Mouse (Mus musculus): ENCODE data around the gene Ankrd33b.

DNA sequence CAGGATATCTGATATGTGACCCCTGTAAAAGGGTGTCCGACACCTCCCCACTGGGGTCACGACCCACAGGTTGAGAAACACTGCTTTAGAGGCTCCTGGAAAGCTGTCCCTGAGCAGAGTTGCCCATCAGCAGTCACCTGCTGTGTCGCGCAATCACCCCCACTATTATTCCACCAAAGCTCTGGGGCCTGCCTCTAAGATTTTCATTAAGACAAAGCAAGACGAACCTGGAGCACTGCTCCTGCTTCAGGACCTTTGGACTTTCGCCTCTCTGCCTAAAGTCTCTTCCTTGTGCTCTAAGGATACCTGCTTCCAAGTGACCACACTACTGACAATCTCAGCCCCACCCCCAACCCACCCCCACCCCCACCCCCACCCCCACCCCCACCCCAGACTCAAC lies 3.1 kb downstream of the Ankrd33b start:
- TF ChIP-seq POLR2A (IDR thresholded peaks at IDR 0.05; ENCODE audit: borderline replicate concordance, insufficient read depth, low read length) (no peak), CTCF (IDR thresholded peaks at IDR 0.05; ENCODE audit: borderline replicate concordance, insufficient read depth, low read depth, low read length) (no peak)

Data from cerebellum, adult 2 months (tissue).